Mouse (Mus musculus) kidney, postnatal 36 days (tissue): ENCODE measurements around the gene Ntm.

Experiments
- DNase-seq, 2 experiments: peaks; one replicate each; pipeline ENCODE4 v3.0.0; 2021 to 2022; ENCODE audit warnings: mixed read lengths in 2 of 2

Gene Ntm

DNA sequence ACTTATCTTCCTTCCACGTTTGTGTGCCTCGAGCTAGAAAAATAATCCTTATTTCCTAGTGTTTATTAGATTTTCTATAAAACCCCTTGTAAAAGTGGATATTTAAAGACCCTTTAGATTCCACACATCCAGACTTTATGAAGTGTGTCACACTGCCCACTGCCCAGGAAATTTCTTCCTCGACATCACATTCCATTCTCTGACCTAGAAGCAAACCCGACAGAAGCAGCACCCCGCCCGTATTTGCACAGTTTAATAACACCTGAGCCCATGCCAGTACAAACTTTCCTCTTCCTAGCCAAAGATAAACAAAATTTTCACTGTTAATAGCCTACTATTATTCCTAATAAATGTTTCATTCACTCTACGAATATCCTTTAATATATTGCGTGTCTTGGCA is 562.8 kb downstream of the Ntm start:
- DNase-seq: no peak

DNA sequence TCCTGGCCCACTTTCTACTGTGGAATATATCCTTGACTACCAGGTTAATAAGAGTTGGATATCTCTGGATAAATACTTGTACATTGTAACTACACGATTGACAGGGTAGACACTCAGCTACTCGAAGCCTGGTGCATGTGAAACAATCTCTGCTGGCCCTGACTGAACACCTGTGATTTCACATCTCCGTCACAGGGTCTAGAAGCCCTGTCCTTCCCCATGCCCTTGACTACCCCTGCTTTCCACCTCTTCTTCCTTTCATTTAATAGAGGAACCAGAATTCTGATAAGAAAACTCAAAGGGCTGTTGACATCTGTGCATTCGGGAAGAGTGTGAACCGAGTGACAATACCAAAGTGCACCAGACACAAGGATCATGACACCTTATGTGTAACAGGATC is 566.8 kb downstream of the Ntm start:
- no peak for DNase-seq

DNA sequence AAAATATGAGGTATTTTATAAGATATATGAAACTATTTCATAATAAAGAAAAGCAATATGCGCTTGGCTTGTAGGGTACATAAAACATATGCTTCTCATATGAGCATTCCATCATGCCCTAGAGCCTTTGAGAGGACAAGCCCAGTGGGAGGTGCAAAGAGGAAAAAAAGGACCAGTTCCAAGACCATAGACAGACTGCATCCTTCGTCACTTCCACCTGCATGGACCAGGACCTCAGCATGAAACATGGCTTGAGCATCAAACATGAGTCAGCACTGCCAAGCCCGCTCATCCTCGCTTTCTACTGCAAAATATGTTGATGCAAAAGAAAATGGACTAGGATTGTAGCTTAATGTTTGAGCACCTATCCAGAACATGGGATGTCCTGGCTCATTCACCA is 569.8 kb downstream of the Ntm start:
- no peak for DNase-seq

DNA sequence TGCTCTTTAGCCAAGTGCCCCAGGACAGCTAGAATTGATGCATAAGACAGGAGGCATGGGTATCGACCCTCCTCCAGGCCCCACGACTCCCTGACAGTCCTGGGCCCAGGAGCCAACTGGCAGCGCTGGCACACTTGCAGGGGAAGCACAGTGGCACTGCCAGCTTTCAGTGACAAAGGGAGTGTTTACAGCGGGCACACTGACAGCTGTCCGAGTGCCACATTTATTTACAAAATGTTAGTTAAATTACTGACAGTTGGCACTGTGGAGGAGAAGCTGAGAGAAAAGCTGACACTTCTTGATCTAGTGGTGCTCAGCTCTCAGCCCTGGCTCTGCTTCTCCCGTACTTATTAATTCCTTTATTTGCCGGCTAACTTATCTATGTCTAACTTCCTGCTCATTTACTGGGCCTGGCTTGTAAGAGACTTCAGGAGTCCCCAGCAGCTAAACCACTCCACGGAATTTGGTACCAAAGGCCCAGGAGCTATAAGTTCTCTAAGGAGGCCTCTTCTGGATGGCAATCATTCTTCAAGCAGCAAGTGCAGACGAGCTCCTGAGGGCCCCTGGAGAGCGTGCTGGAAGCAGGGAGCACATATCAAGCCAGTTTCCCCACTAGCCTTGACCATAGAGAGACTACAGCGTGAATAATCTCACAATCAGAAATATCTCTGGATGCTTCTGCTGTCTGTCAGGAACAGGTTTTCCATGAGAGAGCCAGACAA is 572.0 kb downstream of the Ntm start:
- no peak for DNase-seq

DNA sequence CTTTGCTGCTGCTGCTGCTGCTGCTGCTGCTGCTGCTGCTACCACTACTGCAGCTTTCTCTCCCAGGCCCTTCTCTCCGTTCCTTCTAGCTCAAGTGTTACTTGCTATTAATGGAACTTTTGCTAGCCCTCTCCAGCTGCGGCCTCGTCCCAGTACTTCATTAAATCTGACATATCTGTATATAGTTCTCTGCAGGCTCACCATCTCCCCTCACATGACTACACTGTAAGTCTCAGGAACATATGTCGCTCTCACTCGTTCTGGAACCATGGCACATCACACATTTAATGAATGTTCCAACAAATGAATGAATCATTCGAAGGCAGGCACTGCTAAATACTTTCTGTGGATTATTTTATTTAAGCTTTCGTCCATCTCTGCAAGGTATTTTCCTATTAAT is 573.7 kb downstream of the Ntm start:
- DNase-seq: no peak

DNA sequence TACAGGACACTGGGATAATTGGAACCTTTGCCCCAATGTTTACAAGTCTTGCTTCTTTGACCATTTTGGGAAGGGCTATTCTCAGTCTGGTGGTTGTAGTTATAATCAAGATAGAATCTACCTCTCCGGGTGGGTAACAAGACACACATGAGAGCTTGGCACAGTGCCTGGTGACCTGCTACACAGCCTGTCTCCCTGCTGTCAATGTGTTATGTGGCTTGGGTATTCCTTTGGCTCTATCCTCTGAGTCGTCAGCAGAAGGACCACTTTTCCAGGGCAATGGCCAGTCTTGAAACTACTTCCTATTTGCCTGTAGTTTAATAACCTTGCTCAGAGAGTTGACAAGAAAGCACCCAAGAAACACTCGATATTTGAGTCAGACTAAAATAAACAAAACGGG is 575.8 kb downstream of the Ntm start:
- DNase-seq: no peak

DNA sequence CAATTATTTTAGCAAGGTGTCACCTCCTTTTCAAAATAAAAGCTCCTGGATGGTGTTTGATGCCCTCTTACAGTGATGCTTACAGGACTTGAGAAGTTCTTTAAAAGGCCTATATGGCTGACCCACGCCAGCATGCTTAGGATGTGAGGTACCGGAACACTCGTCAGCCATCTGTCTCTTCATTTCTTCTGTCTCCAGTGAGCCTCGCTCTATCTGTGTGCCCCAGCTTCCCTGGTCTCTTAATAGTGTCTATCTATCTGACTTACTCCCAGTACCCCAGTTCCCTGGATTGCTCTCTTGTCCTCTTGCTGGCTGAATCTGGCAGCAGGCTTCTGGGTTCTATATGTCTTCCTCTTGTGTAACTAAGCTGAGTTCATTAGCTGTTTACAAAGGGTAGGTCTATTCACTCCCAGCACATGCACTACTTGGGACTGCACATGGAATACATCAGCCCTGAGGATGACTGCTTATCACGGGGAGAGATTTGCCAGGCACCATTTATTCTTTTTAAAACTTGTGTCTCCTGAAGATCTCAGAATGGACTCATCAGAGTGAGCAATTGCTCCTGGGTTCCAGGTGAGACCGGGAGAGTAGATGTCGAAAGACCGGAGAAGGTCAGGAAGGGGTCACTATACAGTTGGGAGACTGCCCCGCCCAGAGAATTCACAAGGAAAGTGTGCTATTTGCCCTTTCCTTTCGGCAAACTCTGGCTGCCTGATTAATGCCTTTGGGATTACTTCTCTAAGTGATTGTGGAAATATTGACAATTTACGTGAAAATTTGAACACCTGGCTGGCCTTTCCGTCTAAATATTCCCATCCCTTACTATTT is 585.6 kb downstream of the Ntm start:
- no peak for DNase-seq

DNA sequence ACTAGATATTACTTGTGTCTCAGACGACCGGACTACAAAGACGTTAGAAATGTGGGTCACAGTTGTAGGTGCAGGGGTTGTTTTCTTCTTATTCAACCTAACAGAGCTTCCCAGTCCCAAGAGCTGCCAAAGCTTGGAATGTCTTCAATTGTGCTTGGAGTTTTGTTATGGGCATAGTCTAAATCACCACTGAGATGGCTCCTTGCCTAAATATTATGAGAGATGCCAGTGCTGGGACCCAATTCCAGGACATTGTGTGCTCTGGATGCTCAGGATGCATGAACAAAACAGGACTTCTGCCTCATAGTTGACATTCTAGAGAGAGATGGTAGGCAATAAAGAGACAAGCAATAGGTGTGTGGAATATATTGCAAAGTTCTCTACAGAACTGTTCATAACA is 591.6 kb downstream of the Ntm start:
- DNase-seq: no peak

DNA sequence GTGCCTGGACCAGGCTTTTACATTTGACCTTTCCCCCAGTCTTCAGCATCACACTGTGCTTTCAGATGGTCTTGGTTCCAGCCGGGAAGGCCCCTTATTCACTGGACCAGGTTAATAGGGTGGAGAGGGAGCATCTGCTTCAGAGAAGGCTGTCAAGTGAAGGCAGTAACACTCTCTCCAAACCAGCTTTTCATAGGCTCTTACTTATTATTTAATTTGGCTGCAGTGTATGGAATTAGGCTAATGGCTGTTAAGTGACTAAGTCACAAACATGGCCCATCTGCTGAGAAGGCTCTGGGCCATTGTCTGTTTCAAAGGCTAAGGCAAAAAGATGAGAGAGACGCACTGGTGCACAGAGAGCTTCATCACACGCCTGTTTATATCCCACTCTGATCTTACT is 593.3 kb downstream of the Ntm start:
- DNase-seq: no peak

DNA sequence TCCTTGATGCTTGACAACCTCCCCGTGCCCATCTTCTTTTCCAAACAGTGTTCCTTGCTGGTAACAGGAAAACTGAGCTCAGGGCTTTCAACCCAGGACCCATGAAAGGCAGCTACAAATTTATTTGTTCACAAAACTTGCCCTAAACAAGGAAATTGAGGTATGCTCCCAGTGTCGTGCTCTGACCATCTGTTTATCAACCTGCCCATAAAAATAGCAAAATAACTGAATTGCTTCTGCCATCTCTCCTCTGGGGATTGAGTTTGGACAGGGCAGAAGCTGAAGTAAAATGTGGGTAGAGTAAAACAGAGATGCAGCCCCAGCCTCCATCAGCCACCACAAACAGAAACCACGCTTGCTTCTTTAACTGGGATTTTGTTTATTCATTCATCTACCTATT is 594.6 kb downstream of the Ntm start:
- DNase-seq: no peak

DNA sequence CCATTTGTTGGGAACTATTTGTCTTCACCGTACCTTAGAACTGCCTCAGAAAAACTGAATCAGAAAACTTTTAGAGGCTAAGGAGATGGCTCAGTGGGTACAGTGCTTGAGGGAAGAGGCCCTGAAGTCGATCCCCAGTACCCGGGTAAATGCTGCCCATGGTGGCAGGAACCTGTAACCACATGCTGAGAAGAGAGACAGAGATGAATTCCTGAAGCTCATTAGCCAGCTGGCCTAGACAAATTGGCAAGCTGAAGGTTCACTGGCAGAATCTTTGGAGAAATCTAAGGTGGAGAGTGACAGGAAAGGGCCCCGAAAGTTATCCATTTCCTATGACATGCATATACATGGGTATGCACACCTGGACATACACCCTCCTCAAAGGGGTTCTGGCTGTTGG is 605.1 kb downstream of the Ntm start:
- no peak for DNase-seq

DNA sequence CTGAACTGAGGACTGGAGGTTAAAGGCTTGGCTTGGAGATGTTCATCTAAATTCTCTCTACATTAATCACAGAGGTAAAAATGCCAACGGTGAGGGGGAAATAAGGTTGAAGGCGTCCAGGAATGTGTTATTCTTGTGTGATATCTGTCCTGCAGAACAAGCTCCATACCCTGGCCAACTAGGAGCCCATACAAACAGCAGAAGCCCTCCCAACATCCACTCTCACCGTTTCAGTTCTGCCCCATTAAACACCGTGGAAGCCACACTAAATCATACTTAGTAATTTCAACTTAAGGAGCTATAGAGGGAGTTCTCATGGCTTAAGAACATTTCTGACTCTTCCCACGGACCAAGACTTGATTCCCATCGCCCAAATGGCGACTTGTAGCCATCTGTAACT is 620.6 kb downstream of the Ntm start:
- DNase-seq: no peak

DNA sequence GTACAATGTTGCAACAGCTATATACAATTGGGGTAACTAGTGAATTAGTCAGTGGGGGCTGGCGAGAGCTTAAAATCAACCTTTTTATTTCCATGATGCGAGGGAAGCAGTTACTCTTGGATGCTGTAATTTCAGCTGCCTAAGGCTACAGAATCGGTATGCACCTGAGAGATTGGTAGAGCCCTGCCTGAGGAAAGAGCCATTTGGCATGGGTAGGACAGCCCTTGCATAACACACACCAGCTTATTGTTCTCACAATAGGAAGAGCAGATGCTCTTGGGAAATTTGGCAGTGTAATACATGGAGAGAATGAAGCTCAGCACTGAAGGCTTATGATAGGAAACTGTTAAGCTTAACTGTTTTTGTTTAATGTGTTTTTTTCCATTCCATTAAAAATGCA is 621.6 kb downstream of the Ntm start:
- DNase-seq: no peak

DNA sequence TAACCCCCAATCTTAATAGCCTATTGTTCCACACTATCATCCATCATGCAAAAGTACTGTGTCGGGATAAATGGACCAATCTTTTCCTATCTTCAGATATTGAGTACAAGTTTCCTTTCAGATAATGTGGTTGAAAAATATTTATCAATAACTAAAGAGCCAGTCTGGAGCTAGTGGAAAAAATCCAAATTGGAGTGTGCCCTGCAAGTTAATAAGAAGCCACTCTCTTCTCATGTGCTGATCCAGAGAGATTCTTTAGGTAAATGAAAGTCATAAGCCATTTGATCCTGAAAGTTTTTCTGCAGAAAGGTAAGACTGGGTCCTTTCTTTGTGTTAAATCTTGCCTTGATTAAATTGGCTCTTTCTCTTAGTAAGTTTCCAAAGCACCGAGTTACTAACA is 627.3 kb downstream of the Ntm start:
- peak in 1 of 2 experiments; percentile 24 for DNase-seq

DNA sequence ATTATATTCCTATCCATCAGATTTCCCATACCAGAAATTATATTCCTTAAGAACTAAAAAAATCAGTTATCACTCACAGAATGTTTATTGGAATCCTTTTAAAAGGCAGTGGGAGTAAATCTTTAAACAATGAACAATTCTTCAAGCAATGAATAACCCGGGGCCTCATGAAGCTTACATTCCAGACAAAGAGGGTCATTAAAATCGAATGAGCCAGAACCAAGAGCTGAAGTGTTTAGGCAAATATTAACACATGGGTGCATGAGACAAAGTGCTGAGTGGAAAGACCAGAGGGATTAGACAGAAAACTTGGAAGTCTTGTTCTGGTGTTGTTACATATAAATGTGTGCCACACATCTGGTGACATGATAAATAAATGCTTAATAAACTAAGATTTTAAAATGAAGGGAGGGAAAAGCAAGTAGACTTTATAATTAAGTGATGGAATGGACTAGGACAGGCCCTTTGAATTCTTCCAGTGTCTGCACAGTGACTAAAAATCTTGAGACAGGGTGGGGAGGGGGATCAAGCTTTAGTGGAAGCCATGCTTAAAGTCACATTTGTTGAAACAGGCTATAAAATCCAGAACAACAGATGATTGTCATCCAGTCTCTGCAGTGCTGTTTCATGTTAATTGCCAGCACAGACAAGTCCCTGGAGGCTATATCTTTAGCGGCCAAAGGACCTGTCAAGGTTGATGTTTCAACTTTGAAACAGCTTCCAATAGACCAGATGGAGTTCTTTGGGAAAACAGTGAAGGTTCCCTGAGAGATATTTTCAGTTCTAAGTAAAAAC is 630.4 kb downstream of the Ntm start:
- DNase-seq: peak; percentile 7 to 71

DNA sequence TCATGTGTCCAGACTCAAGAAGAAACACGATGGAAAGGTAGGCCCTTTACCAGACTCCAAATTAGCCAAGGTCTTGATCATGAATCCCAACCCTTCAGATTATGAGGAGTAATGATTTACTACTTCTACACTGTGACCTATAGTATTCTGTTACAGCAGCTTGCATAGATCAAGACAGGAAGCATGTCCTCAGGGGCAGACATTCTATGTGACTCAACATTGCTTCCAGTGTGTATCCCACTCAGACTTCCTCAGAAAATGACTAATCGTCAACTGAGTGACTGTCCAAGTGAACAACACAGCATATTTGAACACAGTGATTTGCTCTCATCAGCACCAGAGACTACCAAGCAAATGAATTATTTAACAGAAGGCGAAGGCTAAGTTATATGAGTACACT is 632.5 kb downstream of the Ntm start:
- no peak for DNase-seq

DNA sequence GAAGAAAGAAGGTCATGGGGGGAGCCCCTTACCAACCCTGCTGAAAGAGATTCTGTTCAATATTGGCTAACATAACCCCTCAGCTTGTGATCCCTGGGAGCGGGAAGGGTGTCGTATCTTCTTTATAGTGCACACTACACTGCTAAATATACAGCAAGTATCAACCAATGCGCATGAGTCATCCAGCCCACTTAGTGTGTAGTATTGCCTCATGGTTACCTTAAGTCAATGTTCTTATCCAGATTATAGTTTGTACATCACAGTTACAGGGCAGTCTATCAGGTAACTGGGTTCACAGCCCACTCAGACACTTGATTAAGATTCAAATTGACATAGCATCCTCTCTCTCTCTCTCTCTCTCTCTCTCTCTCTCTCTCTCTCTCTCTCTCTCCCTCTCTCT is 636.7 kb downstream of the Ntm start:
- no peak for DNase-seq

DNA sequence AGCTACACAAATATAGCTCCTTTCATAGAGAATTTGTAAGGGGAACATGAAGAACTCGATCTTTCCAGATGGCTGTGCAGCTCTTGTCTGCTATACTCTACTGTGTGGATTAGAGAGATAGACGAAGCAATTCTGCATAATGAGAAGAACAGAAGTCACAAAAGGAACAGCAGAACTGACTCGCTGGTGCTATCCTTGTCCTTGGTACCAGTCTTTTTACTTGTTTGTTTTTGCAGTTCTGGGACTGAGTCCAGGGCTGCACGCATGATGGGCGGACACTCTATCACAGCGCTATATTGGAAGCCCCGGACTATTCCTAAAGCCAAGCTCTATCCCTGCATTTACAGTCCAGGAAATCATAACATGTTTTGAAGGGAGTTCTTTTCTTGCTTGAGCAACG is 637.8 kb downstream of the Ntm start:
- no peak for DNase-seq

DNA sequence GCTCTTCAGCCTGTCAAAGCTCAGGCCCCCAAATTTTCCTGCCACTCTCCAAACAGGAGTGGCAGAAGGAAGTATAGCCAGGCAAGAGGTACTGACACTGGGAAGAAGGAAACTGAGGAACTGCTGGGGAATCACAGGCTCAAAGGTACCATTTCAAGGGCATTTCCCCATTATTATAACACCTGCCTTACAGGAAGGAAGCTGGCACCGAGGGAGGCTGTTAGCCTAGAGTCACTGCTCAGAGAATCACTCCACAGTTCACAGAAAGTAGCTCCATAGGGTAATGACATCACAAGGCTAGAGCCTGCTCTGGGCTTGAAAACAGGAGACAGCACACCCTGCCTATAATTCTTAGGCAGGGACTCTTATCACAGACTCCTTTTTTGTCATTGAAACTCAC is 643.7 kb downstream of the Ntm start:
- DNase-seq: no peak

DNA sequence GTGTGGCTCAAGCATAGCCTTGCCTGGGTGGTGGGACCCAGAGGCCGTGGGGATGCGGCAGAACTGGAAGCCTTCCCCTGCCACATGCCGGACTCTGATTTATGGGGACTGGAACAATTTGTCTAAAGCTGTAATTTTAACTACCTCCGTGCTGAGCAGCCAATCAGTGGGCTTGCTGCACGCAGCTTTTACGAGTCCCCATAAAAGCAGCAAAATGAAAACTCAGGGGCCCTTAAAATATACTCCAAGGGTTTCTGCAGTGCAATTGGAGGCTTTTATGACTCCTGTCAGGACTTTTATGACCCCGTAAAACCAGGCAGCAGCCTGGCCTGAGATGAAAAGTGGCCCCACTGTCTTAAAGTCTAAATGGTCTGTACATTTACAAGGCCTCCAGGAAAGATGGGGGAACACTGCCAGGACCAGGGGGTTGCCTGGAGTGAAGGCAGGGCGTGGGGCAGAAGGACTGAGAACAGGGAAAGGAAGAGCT is 644.2 kb downstream of the Ntm start:
- DNase-seq: no peak

DNA sequence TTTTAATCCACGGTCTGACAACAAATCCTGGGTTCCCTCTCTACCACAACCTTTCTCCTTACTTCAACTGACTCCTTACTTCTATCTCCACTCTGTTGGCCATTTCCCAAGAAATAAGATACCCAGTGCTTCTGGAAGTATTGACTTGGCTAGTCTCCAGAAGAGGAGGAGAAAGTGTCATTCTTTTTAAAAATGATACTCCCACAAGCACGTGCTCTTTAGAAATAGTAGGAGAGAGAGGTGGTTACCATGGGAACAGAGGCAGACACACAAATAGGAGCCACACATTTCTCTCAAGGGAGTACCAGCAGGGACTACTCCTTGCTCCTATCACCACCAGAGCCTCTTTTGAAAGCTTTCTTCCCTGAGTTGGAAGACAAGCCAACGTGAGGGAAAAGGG is 645.3 kb downstream of the Ntm start:
- DNase-seq: no peak

DNA sequence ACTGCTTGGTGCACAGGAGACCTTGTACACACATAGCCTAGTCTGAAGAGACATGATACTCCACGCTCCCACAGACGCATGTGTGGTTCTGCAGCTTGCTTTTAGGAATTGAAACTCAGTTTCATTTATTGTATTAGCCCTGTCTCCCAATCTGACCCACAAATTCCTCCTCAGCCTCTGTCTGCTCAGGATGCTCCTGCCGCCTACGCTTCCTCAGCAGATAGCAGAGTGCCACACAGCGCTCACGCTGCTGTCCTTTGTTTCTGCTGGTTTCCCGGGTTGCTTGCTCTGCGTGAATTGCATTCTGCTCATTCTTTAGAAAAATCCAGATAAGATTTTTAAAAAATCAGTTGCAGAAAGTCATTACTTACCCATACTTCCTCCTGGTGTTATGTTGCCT is 647.1 kb downstream of the Ntm start:
- DNase-seq: no peak

DNA sequence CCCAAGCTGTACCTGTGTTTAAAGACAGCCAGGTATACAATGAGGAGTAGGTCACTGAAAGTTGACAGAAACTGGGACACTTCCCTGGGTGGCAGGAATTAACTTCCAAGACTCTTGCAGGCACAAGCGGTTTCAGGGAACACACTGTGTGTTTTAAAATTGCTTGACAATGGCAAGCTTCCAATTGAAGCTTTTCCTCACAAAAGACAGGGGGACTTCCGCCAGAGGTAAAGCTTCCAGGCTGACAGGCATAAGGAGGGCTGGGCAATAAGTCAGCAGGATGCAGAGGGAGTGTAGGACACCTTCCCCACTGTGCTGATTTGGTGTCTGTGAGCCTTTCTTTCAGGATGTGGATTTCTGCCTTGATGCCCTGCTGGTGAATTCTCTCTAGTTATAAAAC is 656.0 kb downstream of the Ntm start:
- DNase-seq: no peak

DNA sequence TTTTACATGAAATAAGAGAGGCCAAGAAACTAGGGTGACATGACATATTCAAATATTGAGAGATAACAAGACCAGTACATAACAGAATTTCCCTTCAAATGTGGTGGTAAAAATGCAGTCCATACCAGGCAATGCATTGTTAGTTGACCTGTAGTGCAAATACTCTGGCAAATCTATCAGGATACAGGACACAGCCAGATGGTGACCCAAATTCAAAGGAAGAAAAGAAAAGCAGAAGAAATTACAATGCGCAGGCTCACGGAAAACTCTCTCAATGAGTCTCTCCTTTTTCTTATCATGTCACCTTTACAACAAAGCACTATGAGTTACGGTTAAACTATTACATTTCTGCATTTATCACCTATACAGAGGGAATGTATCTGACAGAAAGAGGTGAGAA is 664.6 kb downstream of the Ntm start:
- DNase-seq: no peak
